Mouse (Mus musculus) cerebellum, postnatal 25 days (tissue): ENCODE measurements around the gene Tollip.
"Not testable (repeated sequence)": the region's sequence is repeated elsewhere in the genome, so short reads cannot be mapped to it uniquely, and the experiment has no call there.

Source experiments
- DNase-seq, 2 experiments: peaks; one replicate each; pipeline ENCODE4 v3.0.0; 2021; ENCODE audit warnings: mixed read lengths in 2 of 2

Tollip gene

DNA sequence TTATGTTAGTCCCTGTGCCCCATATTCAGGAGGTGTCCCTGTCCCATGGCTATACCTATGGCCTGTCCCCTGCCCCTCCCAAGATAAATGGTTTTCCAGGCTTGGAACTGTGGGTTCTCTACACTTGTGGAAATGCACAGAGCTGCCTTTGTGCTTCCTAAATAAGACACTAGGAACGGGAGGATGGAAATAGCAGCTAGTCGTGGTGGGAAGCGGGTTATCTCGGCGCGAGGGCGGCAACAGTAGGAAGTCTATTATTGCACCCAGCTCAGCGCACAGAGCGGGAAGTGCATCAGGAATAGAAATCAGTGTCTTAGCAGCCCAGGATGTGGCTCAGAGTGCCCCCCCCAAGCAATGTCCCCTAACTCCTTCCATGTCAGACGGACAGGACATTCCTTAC lies 10.3 kb upstream of the Tollip start:
- no peak for DNase-seq

GRCm38 (mm10) chr7:141924917-141925316 lies 6.6 kb upstream of the Tollip start:
- DNase-seq: peak; percentile 84 to 91

DNA sequence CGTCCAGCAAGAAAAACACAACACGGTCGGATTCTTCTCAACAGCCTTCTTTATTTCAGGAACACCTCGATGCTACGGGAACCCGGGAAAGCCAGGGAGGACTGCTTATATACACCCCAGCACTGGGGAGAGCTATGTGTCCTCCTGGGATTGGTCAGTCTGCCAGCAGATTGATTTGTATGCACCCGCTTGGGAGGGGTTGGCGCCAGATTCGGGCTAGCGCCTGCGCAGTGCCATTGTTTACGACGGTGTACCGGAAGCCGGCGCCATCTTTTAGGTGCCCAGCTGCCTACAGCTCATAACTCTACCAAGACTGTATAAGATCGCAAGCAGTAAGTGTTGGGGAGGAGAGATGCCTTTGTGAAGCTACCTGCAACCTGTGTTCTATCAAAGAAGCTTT lies 5.8 kb upstream of the Tollip start:
- DNase-seq: not testable (repeated sequence)

DNA sequence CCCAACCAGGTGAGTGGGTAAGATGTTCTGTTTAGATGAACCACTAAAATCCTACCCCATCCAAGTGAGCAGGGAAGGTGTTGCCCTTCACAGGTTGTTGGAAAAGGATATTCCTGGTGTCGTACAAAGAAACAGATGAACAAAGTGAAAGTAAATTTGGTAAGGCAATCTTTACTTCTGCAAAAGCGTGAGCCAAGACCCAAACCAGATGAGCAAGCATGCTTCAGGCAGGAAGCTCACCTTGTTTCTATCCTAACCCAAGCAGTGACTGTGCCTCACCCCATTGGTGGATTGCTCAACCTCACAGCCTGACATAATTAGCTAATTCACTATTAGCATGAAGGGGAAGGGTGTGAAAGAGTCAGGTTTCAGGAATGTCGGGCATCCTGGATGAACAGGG lies 7.0 kb downstream of the Tollip start:
- DNase-seq: no peak

- DNase-seq: no peak
Measured at GRCm38 (mm10) chr7:141908591-141908990, 9.7 kb downstream of the Tollip start.

GRCm38 (mm10) chr7:141902791-141903190 lies 15.5 kb downstream of the Tollip start:
- no peak for DNase-seq

GRCm38 (mm10) chr7:141902269-141902729 lies 16.0 kb downstream of the Tollip start:
- DNase-seq: peak; percentile 99 to 100

DNA sequence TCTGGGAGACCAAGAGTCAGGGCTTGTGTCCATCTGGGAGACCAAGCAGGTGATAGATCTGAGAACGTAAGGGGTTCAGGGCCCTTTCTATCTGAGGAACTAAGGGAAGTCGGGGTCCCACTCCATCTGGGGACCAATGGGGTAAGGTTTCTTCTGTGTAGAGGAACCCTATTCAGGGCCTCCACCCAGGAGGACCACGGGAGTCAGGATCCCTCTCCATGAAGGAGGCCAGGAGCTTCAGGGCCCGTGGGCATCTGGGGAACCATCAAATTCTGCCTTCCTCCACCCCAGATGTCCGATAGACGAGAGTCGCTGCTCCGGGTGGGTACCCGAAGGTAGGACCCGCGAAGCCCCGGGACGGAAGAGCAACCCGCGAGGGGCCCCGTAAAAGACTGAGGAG lies 16.5 kb downstream of the Tollip start:
- no peak for DNase-seq

GRCm38 (mm10) chr7:141892151-141892550 lies 26.2 kb downstream of the Tollip start:
- DNase-seq: peak; percentile 57 to 72

DNA sequence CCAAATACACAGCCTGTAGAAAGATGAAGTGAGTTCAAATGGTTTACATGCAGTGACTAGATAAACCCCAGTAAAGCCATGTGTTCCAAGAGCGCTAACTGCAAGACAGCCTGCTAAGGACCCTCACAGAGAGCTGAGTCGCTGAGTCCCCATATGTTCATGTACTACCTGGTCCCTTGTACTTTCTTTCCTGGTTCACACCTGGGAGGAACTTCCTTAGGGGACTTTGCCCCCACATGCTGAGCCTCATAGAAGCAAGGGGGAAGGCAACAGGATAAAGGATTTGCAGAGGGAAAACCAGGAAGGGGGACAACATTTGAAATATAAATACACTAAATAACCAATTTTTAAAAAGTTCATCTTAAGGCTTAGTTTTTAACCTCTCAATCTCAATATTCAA lies 39.5 kb downstream of the Tollip start:
- DNase-seq: no peak

DNA sequence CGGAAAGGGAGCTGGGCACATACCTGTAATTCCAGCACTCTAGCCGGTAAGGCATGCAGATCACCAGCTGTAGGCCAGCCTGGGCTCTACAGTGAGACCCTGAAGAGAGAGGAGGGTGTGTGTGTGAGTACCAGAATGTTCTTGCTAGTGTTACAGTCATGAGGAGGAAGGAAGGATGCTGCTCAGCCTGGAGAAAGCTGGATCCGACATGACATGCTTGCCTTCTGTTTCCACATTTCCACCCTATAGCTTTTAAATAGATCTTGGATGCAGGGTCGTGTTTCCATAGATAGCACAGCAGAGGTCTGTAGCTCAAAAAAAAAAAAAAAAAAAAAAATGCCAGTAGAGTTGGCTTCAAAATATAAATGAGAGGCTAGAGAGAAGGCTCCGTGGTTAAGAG lies 43.4 kb downstream of the Tollip start:
- no peak for DNase-seq

GRCm38 (mm10) chr7:141870553-141870952 lies 47.8 kb downstream of the Tollip start:
- peak in 1 of 2 experiments; percentile 32 for DNase-seq

GRCm38 (mm10) chr7:141869644-141870043 lies 48.7 kb downstream of the Tollip start:
- DNase-seq: no peak

GRCm38 (mm10) chr7:141861046-141861445 lies 57.3 kb downstream of the Tollip start:
- no peak for DNase-seq

DNA sequence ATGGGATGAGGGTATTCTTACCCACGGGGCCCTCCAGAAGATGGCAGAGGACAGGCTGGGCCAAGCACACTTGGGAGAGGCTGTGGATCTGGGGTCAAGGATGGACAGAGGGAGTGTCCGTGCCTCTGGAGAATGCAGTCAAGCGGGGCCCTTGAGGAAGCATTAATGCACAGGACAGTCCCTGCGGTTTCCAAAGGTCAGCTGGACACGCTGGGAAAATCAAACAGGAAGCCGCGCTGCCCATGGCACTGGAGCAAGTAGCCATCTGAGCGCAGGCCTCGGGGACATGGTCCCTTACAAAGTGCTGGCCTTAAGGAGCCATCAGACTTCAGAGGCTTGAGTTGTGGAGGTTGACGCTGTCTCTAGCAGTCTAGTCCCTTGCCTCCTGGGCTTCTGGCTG lies 78.0 kb downstream of the Tollip start:
- no peak for DNase-seq

- no peak for DNase-seq
Measured at GRCm38 (mm10) chr7:141838779-141839178, 79.5 kb downstream of the Tollip start, which contains the start of gene Muc5b. TSS of gene Muc5b (plus strand) at chr7:141839070.

- DNase-seq: no peak
Measured at GRCm38 (mm10) chr7:141836423-141836822, 81.9 kb downstream of the Tollip start.

- DNase-seq: no peak
Measured at GRCm38 (mm10) chr7:141835941-141836340, 82.4 kb downstream of the Tollip start.
